Mouse (Mus musculus) lung, postnatal 0 days (tissue): ENCODE data around the gene Rasal1.

Experiments
- CTCF ChIP-seq: IDR thresholded peaks from 2 replicates; pipeline ENCODE4 v1.5.1; 2016; ENCODE audit warnings: antibody characterized with exemption, mild to moderate bottlenecking
- EP300 ChIP-seq: IDR thresholded peaks from 2 replicates; pipeline ENCODE4 v1.6.1; 2016; ENCODE audit warnings: antibody characterized with exemption, mild to moderate bottlenecking, control low read depth

DNA sequence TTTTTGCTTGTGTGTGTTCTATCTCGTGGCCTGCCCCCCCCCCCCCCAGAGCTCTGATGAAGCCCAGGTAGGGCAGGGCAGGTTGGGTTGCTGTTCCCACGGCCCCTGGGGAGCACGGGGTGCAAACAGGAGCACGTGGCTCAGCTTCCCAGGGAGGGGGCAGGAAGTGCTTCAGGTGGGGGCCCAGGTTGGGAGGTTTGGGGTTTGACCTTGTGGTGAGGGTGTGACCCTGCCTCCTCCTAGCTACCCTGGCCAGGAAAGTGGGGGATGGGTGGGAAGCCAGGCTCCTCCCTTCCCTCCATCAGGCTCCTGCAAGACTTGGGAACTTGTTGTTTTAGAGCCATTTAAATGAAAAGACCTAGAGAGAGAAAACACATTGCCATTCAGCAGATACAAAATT, 39.8 kb downstream of the Rasal1 start:
- no peak for TF ChIP-seq CTCF
- no peak for TF ChIP-seq EP300
